Mouse (Mus musculus) liver, adult 2 months (tissue): ENCODE data around the gene Dync2li1.

Source experiments
- CTCF ChIP-seq: fragments of 200-500 bp; IDR thresholded peaks from 2 replicates; pipeline ENCODE4 v1.5.1; 2011; ENCODE audit warnings: low read depth, low read length, control low read depth
- POLR2A ChIP-seq: fragments of 200-500 bp; IDR thresholded peaks from 2 replicates; pipeline ENCODE4 v1.6.1; 2011; ENCODE audit warnings: low read length, control low read depth; ENCODE audit not compliant: insufficient read depth; ENCODE audit errors: extremely low read depth

GRCm38 (mm10) chr17:84615811-84616210, 10.5 kb upstream of the Dync2li1 start:
- TF ChIP-seq CTCF (no peak), POLR2A (no peak)
